Mouse (Mus musculus): ENCODE data around the gene Msl1. TPM values are rescaled to one million over a fixed set of nuclear protein-coding genes. Genes with fewer than 3 reads are reported as not detected.
A peak's percentile ranks its signal among the peaks of the same experiment; 100 is the strongest.

The Msl1 gene
- polyA plus RNA-seq, 1 experiment from 2014 or later, result 18.9 TPM

DNA sequence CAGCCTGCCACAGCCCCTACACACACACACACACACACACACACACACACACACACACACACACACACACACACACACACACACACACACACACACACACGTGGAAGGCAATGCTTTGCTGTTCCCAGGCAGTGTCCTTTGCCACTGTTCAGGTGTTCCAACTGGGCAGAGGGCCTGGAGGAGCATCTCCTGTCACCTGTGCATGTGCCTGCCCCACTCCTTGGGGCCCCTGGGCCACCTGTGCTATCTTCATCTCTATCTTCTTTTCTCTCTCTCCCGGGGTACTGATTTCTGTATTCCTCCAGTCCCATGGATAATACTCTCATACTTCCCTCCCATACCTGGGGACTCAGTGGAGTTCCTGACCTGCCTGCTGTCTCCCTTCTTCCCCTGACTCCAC is 29.0 kb upstream of the Msl1 start:
- no peak for ATAC-seq
- H3K36me3 ChIP-seq, result peaks cover 48% of the 10 kb centered on the region
- no peak overlapping the region for H3K9ac ChIP-seq
- H3K27me3 ChIP-seq (replicated peaks), result no peaks in the 10 kb centered on the region
- peaks cover 52% of the 10 kb centered on the region for H3K4me1 ChIP-seq (replicated peaks)
- H3K4me3 ChIP-seq (replicated peaks), result no peak overlapping the region
- peak overlapping the region; percentile 40; the same call in 1 of the 2 replicates for H3K27ac ChIP-seq
- no peak overlapping the region for H3K4me2 ChIP-seq (replicated peaks)
- no peaks in the 10 kb centered on the region for H3K9me3 ChIP-seq
- WGBS, result 44% methylated on average over 2 of the region's 2 CpGs

- no peak overlapping the region for H3K9ac ChIP-seq
- H3K27ac ChIP-seq, result no peak overlapping the region
- peaks cover 47% of the 10 kb centered on the region for H3K36me3 ChIP-seq
- no peaks in the 10 kb centered on the region for H3K9me3 ChIP-seq
- H3K4me2 ChIP-seq (replicated peaks), result no peak overlapping the region
- ATAC-seq, result no peak
- 48% methylated on average over 5 of the region's 5 CpGs for WGBS
- no peak overlapping the region for H3K4me3 ChIP-seq (replicated peaks)
- no peaks in the 10 kb centered on the region for H3K27me3 ChIP-seq (replicated peaks)
- peaks cover 54% of the 10 kb centered on the region for H3K4me1 ChIP-seq (replicated peaks)
These were observed 28.5 kb upstream of the Msl1 start for GRCm38 (mm10) chr11:98766816-98767215.

DNA sequence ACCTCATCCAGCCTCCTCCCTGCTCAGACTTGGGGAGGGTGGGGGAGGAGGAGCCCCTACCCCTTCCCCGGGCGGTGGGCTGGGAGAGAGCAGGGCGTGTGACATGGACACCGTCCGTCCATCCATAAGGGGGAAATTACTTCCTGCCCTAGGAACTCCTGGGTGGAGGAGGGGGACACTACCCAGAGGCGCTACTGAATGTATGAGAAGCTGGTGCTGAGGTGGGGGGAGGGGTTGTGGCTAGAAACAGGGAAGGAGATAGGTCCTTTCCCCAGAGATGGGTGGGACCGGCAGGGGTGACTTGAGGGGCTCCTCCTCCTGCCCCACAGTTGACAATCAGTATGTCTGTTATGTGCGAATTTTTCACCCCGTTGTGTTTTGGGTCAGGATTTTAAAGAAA is 28.0 kb upstream of the Msl1 start:
- Histone ChIP-seq H3K4me3 (replicated peaks) (no peak overlapping the region), H3K4me2 (replicated peaks) (0 out of 2 replicates have a peak overlapping the region, but pooled peaks have one; percentile 48), H3K27ac (no peak overlapping the region), H3K4me1 (replicated peaks) (peaks cover 54% of the 10 kb centered on the region), H3K36me3 (peaks cover 43% of the 10 kb centered on the region), H3K27me3 (replicated peaks) (no peaks in the 10 kb centered on the region), H3K9me3 (no peaks in the 10 kb centered on the region), H3K9ac (no peak overlapping the region)
- WGBS, result 18% methylated on average over 9 of the region's 9 CpGs
- ATAC-seq, result peak; percentile 21

DNA sequence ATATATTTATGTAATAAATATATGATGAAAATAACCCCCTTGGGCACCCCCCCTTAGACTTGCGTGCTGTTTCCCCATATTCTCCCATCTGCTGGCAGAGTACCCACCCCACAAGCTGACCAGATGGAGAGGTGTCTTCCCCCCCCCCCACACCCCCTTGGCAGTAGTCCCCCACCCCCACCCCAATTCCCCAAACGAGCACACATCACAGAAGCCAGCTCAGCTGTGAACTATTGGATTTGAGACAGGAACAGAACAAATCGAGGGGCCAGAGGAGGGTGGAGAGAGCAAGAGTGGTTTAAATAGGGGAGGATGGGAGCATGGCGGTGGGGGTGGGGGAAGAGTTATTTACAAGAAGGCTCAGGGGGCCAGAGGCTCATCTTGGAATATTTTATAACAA is 27.6 kb upstream of the Msl1 start:
- Histone ChIP-seq H3K4me3 (replicated peaks) (peak overlapping the region; percentile 12; the same call in 1 of the 2 replicates), H3K27me3 (replicated peaks) (no peaks in the 10 kb centered on the region), H3K4me1 (replicated peaks) (peaks cover 57% of the 10 kb centered on the region), H3K27ac (peak overlapping the region; percentile 70), H3K4me2 (replicated peaks) (peak overlapping the region; percentile 48), H3K9ac (peak overlapping the region; percentile 37; the same call in 1 of the 2 replicates), H3K36me3 (peaks cover 43% of the 10 kb centered on the region), H3K9me3 (no peaks in the 10 kb centered on the region)
- no peak for ATAC-seq
- 18% methylated on average over 4 of the region's 4 CpGs for WGBS

DNA sequence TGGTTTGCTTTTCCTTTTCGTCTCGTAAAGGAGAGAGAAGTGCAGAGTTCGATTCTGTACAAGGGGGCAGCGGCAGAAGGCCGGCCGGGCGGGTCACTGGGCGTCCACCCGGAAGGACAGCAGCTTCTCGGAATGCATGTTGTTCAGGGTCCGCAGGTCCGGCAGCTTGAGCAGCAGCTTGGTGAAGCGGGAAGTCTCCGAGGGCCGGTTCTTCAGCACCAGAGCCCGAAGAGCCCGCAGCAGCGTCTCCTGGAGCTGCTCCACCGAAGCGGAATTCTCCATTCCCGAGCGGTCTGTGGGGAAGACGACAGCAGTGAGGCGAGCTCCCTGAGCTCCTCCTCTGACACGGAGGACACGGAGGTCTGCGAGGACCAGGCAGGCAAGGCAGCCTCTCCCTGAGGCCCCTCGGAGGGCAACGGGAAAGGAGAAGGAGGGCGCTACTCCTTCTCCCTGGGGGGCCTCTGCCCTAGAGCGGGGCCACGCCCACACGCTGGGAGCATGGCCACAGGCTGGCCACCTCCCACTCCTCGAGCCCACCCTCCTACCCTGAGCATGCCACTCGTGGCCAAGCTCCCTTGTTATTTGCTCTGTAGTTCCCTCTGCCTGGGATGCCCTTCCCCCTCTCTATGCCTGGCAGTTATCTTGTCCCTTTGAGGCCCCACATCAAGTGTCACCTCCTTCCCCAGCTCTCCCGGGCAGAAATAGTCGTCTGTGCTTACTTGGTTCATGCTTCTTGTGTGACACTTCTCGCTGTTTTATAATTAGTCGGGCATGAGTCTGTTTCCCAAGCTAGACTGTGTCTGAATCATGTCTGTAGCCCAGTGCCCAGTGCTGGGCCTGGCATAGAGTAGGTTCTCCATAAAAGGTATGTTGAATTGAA is 26.9 kb upstream of the Msl1 start:
- 24% methylated on average over 39 of the region's 39 CpGs for WGBS
- H3K9ac ChIP-seq, result peak overlapping the region; percentile 37
- H3K4me2 ChIP-seq (replicated peaks), result peak overlapping the region; percentile 48
- no peaks in the 10 kb centered on the region for H3K9me3 ChIP-seq
- H3K4me3 ChIP-seq (replicated peaks), result peak overlapping the region; percentile 12
- H3K4me1 ChIP-seq (replicated peaks), result peaks cover 58% of the 10 kb centered on the region
- H3K27ac ChIP-seq, result peak overlapping the region; percentile 70
- H3K27me3 ChIP-seq (replicated peaks), result no peaks in the 10 kb centered on the region
- H3K36me3 ChIP-seq, result peaks cover 39% of the 10 kb centered on the region
- ATAC-seq, result peak; percentile 23

DNA sequence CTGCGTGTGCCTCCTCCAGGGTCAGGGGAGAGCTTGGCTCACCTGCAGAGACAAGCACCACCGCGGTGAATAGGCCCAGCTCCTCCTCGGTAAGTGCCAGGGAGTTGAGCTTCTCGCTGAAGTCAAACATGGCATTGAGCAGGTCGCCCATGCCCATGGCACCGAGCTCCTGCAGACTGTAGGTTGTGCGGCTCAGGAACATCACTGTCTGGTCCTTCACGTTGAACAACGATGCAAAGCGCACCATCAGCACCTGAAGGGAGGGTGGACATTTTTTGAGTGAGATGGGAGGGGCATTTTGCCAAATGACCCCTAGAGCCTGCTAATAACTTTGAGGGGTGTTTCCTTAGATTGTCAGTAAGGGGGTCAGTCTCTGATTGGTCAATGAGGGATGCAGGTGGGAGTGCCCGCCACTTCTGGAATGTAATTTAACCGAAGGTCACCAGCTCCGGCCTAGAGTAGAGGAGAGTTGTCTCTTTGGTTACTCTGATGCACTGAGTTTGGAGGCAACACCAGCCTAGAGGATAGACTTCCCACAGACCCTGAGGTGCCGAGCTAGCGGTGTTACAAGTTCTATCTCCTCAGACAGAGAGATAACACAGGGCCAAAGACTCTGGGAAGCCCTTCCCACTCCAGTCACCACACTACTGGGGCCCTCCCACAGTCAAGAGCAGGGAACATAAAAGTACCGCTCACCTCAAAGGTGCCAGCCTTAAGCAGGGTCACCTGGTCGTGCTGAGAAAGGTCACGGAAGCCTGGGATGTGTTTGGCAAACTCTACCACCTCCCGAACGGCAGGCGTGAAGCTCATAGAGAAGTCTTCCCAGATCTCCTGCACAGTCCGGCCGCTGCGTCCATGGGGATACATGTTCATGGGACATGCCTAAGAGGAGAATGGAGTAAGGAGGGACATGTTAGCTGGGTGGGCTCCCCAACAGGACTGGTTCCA is 26.0 kb upstream of the Msl1 start:
- WGBS, result 81% methylated on average over 25 of the region's 25 CpGs
- Histone ChIP-seq H3K36me3 (peaks cover 30% of the 10 kb centered on the region), H3K4me1 (replicated peaks) (peaks cover 65% of the 10 kb centered on the region), H3K9me3 (no peaks in the 10 kb centered on the region), H3K4me3 (replicated peaks) (no peak overlapping the region), H3K27ac (no peak overlapping the region), H3K9ac (no peak overlapping the region), H3K4me2 (replicated peaks) (no peak overlapping the region), H3K27me3 (replicated peaks) (no peaks in the 10 kb centered on the region)
- no peak for ATAC-seq

GRCm38 (mm10) chr11:98770096-98770975 is 25.0 kb upstream of the Msl1 start:
- WGBS, result 89% methylated on average over 26 of the region's 26 CpGs
- Histone ChIP-seq H3K9ac (no peak overlapping the region), H3K9me3 (no peaks in the 10 kb centered on the region), H3K27me3 (replicated peaks) (no peaks in the 10 kb centered on the region), H3K4me1 (replicated peaks) (peaks cover 72% of the 10 kb centered on the region), H3K4me3 (replicated peaks) (no peak overlapping the region), H3K36me3 (peaks cover 21% of the 10 kb centered on the region), H3K27ac (no peak overlapping the region), H3K4me2 (replicated peaks) (no peak overlapping the region)
- no peak for ATAC-seq

GRCm38 (mm10) chr11:98771131-98771530 is 24.2 kb upstream of the Msl1 start:
- ATAC-seq, result no peak
- no peak overlapping the region for H3K4me3 ChIP-seq (replicated peaks)
- no peak overlapping the region for H3K27ac ChIP-seq
- H3K9ac ChIP-seq, result no peak overlapping the region
- no peaks in the 10 kb centered on the region for H3K27me3 ChIP-seq (replicated peaks)
- no peaks in the 10 kb centered on the region for H3K9me3 ChIP-seq
- H3K4me2 ChIP-seq (replicated peaks), result no peak overlapping the region
- H3K4me1 ChIP-seq (replicated peaks), result peaks cover 72% of the 10 kb centered on the region
- H3K36me3 ChIP-seq, result peaks cover 21% of the 10 kb centered on the region
- 94% methylated on average over 18 of the region's 18 CpGs for WGBS

GRCm38 (mm10) chr11:98771844-98772525 is 23.3 kb upstream of the Msl1 start:
- peak overlapping the region; percentile 52; the same call in 1 of the 2 replicates for H3K27ac ChIP-seq
- H3K9me3 ChIP-seq, result no peaks in the 10 kb centered on the region
- ATAC-seq, result no peak
- peaks cover 74% of the 10 kb centered on the region for H3K4me1 ChIP-seq (replicated peaks)
- H3K27me3 ChIP-seq (replicated peaks), result no peaks in the 10 kb centered on the region
- peaks cover 21% of the 10 kb centered on the region for H3K36me3 ChIP-seq
- no peak overlapping the region for H3K4me2 ChIP-seq (replicated peaks)
- no peak overlapping the region for H3K4me3 ChIP-seq (replicated peaks)
- 86% methylated on average over 11 of the region's 11 CpGs for WGBS
- H3K9ac ChIP-seq, result no peak overlapping the region

DNA sequence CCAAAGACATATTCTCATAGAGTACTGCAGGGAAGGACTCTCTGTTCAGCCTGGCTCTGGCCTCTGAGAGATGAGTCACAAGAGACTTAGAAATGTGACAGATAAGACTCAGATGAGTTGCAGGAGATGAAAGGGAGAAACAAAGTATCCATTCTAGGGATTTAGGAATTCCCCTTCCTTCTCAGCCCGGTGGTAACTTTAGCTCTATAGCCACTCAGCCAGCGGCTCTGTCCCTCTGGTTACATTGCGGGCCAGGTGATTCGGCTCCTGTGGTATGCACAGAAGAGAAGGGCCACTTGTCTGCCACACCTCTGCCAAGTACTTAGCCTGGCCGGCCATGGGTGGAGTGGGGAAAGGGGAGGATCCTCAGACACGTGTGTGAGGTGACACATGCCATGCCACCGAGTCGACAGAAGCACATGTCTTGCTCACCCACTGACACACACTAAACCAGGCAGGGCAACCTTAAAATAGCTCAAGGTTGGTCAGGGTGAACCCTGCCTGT is 22.6 kb upstream of the Msl1 start:
- Histone ChIP-seq H3K4me3 (replicated peaks) (no peak overlapping the region), H3K4me1 (replicated peaks) (peaks cover 73% of the 10 kb centered on the region), H3K4me2 (replicated peaks) (0 out of 2 replicates have a peak overlapping the region, but pooled peaks have one; percentile 12), H3K9ac (no peak overlapping the region), H3K9me3 (no peaks in the 10 kb centered on the region), H3K27ac (peak overlapping the region; percentile 52), H3K27me3 (replicated peaks) (no peaks in the 10 kb centered on the region), H3K36me3 (peaks cover 21% of the 10 kb centered on the region)
- 49% methylated on average over 8 of the region's 8 CpGs for WGBS
- ATAC-seq, result no peak; the same call in 1 of the 2 replicates
